Mouse (Mus musculus) large intestine, adult 2 months (tissue): ENCODE data around the gene Shisa7. TPM values are rescaled to one million over a fixed set of nuclear protein-coding genes. Genes with fewer than 3 reads are reported as not detected.

Source experiments
- polyA plus RNA-seq: library from polyadenylated mRNA; depleted of rRNA; stranded (reverse); fragments of >200 nt; gene quantifications from 2 replicates; pipeline ENCODE4 v1.2.3, GENCODE M21; 2012; rRNA removed

Shisa7 gene
- polyA plus RNA-seq, 1 experiment: 0.86 TPM

Other genes with a start within 250 kb of the Shisa7 start
- 85.7 and 191 TPM in 2 replicates for gene Ptprh, start 240.7 kb downstream of the Shisa7 start, polyA plus RNA-seq
- 72.9 and 162 TPM in 2 replicates for gene Tmem86b, start 213.3 kb downstream of the Shisa7 start, polyA plus RNA-seq
- gene Ppp6r1, start 185.7 kb downstream of the Shisa7 start, polyA plus RNA-seq: 104 and 150 TPM in 2 replicates
- 32.7 and 34.4 TPM in 2 replicates for gene Hspbp1, start 159.6 kb downstream of the Shisa7 start, polyA plus RNA-seq
- gene Brsk1, start 154.1 kb downstream of the Shisa7 start, polyA plus RNA-seq: 1.7 and 2.3 TPM in 2 replicates
- gene Tmem150b, start 119.4 kb downstream of the Shisa7 start, polyA plus RNA-seq: 84.0 and 118 TPM in 2 replicates
- 95.6 and 126 TPM in 2 replicates for gene Kmt5c, start 104.6 kb downstream of the Shisa7 start, polyA plus RNA-seq
- gene Cox6b2, start 91.6 kb downstream of the Shisa7 start, polyA plus RNA-seq: 45.0 and 50.2 TPM in 2 replicates
- gene Fam71e2, start 73.4 kb downstream of the Shisa7 start, polyA plus RNA-seq: not detected in 2 replicates
- 0.11 and 0.81 TPM in 2 replicates for gene Il11, start 61.8 kb downstream of the Shisa7 start, polyA plus RNA-seq
- not detected in 2 replicates for gene Tmem190, start 61.8 kb downstream of the Shisa7 start, polyA plus RNA-seq
- 81.4 and 90.8 TPM in 2 replicates for gene Tmem238, start 55.0 kb downstream of the Shisa7 start, polyA plus RNA-seq
- 510 and 604 TPM in 2 replicates for gene Rpl28, start 51.8 kb downstream of the Shisa7 start, polyA plus RNA-seq
- gene Ube2s, start 32.1 kb downstream of the Shisa7 start, polyA plus RNA-seq: 348 and 501 TPM in 2 replicates
- 20.4 and 27.2 TPM in 2 replicates for gene Isoc2b, start 25.6 kb upstream of the Shisa7 start, polyA plus RNA-seq
- 14.7 and 16.2 TPM in 2 replicates for gene Isoc2a, start 32.5 kb upstream of the Shisa7 start, polyA plus RNA-seq
- gene Gm36210, start 61.8 kb upstream of the Shisa7 start, polyA plus RNA-seq: not detected in 2 replicates
- 12.7 and 14.6 TPM in 2 replicates for gene Zfp628, start 70.5 kb upstream of the Shisa7 start, polyA plus RNA-seq
- 4.3 and 7.1 TPM in 2 replicates for gene Nat14, start 77.3 kb upstream of the Shisa7 start, polyA plus RNA-seq
- 2.9 and 3.6 TPM in 2 replicates for gene Ssc5d, start 81.1 kb upstream of the Shisa7 start, polyA plus RNA-seq
- 0.06 and 0.18 TPM in 2 replicates for gene Sbk2, start 119.7 kb upstream of the Shisa7 start, polyA plus RNA-seq
- not detected in 2 replicates for gene Sbk3, start 126.5 kb upstream of the Shisa7 start, polyA plus RNA-seq
- 30.6 and 33.2 TPM in 2 replicates for gene Zfp579, start 151.5 kb upstream of the Shisa7 start, polyA plus RNA-seq
- 39.4 and 44.3 TPM in 2 replicates for gene Zfp524, start 169.7 kb upstream of the Shisa7 start, polyA plus RNA-seq
- 22.2 and 29.6 TPM in 2 replicates for gene Fiz1, start 170.0 kb upstream of the Shisa7 start, polyA plus RNA-seq
- 0.37 TPM in 1 of 2 replicates, not detected in the other for gene Gm44973, start 170.8 kb upstream of the Shisa7 start, polyA plus RNA-seq
- gene Zfp865, start 175.7 kb upstream of the Shisa7 start, polyA plus RNA-seq: 14.2 and 20.5 TPM in 2 replicates
- gene Ccdc106, start 175.9 kb upstream of the Shisa7 start, polyA plus RNA-seq: 1.4 and 1.8 TPM in 2 replicates
- gene 4632433K11Rik, start 189.4 kb upstream of the Shisa7 start, polyA plus RNA-seq: not detected in 2 replicates
- 6.8 and 7.0 TPM in 2 replicates for gene Zfp784, start 193.8 kb upstream of the Shisa7 start, polyA plus RNA-seq
- 5.2 and 6.3 TPM in 2 replicates for gene Zfp580, start 206.8 kb upstream of the Shisa7 start, polyA plus RNA-seq
- gene U2af2, start 217.4 kb upstream of the Shisa7 start, polyA plus RNA-seq: 150 and 173 TPM in 2 replicates
- 238 and 291 TPM in 2 replicates for gene Epn1, start 235.5 kb upstream of the Shisa7 start, polyA plus RNA-seq